Mouse (Mus musculus) heart, postnatal 0 days (tissue): ENCODE measurements at regions not wholly inside any gene's neighbourhood (a gene's known extent, or its start where the extent isn't known, plus 50 kb on each side); places are given as distances from the start of the nearest gene placed in this dataset.

ENCODE experiments used
- ATAC-seq: fragments of 200-750 bp; cut with Nextera tagmentation; 2 replicates; pipeline ENCODE4 v1.8.0; 2017; ENCODE audit warnings: low read depth, moderate number of reproducible peaks, moderate library complexity; ENCODE audit not compliant: insufficient read depth
- DNase-seq: peaks from one replicate; pipeline ENCODE4 v3.0.0-alpha.2; 2016; ENCODE audit warnings: low spot score
- H3K27ac ChIP-seq: fragments of 300-500 bp; sonication (generic); 2 replicates; pipeline ENCODE4 v1.5.1; 2014; ENCODE audit warnings: low read depth, mild to moderate bottlenecking
- H3K27me3 ChIP-seq: fragments of 300-500 bp; sonication (generic); 2 replicates; pipeline ENCODE4 v1.6.1; 2014; ENCODE audit warnings: low read length, mixed read lengths; ENCODE audit not compliant: control insufficient read depth, insufficient read depth
- H3K36me3 ChIP-seq: fragments of 300-500 bp; sonication (generic); replicated peaks from 2 replicates; pipeline ENCODE4 v1.6.1; 2014; ENCODE audit warnings: low read length, mixed read lengths; ENCODE audit not compliant: control insufficient read depth, insufficient read depth
- H3K4me1 ChIP-seq: fragments of 300-500 bp; sonication (generic); 2 replicates; pipeline ENCODE4 v1.6.1; 2014; ENCODE audit warnings: antibody characterized with exemption; ENCODE audit not compliant: control insufficient read depth, insufficient read depth
- H3K4me2 ChIP-seq: fragments of 300-500 bp; sonication (generic); 2 replicates; pipeline ENCODE4 v1.6.1; 2014; ENCODE audit warnings: low read depth, mild to moderate bottlenecking, low read length, moderate library complexity
- H3K4me3 ChIP-seq: fragments of 300-500 bp; sonication (generic); 2 replicates; pipeline ENCODE4 v1.5.1; 2014; ENCODE audit warnings: low read depth, low read length
- H3K9ac ChIP-seq: fragments of 300-500 bp; sonication (generic); replicated peaks from 2 replicates; pipeline ENCODE4 v1.6.1; 2014; ENCODE audit warnings: low read depth, low read length, mixed read lengths
- H3K9me3 ChIP-seq: fragments of 300-500 bp; sonication (generic); replicated peaks from 2 replicates; pipeline ENCODE4 v1.6.1; 2016; ENCODE audit warnings: low read length; ENCODE audit not compliant: control insufficient read depth
- CTCF ChIP-seq: IDR thresholded peaks from 2 replicates; pipeline ENCODE4 v1.5.1; 2016; ENCODE audit warnings: antibody characterized with exemption, control low read depth, low read depth
- EP300 ChIP-seq: IDR thresholded peaks from 2 replicates; pipeline ENCODE4 v1.6.1; 2016; ENCODE audit warnings: antibody characterized with exemption, low read depth
- whole genome bisulfite sequencing: fragments of 180-500 bp; shearing (Covaris S2); extraction: QIAGEN DNeasy Blood & Tissue Kit; methylation state at CpG from one replicate; pipeline ENCODE4 v1.1.7; 2014; 5-methylcytosine and 5-hydroxymethylcytosine counted together

GRCm38 (mm10) chr1:34686539-34686938 is 107.1 kb downstream of the Amer3 start:
- Histone ChIP-seq H3K27me3 (no peaks in the 10 kb centered on the region), H3K4me2 (no peak overlapping the region), H3K4me3 (no peak overlapping the region), H3K27ac (no peak overlapping the region), H3K9ac (no peak overlapping the region), H3K4me1 (no peaks in the 10 kb centered on the region), H3K9me3 (no peaks in the 10 kb centered on the region), H3K36me3 (no peaks in the 10 kb centered on the region)
- TF ChIP-seq CTCF (no peak), EP300 (no peak)
- ATAC-seq (peak; percentile 33; the same call in 1 of the 2 replicates), DNase-seq (no peak)
- WGBS: 18% methylated on average over 2 of the region's 2 CpGs

- WGBS: 63% methylated on average over 4 of the region's 4 CpGs
- Histone ChIP-seq H3K27me3 (no peaks in the 10 kb centered on the region), H3K4me1 (no peaks in the 10 kb centered on the region), H3K36me3 (no peaks in the 10 kb centered on the region), H3K4me3 (no peak overlapping the region), H3K27ac (no peak overlapping the region), H3K9me3 (no peaks in the 10 kb centered on the region), H3K4me2 (no peak overlapping the region), H3K9ac (no peak overlapping the region)
- no peak for ATAC-seq
- TF ChIP-seq EP300: no peak
- no peak for TF ChIP-seq CTCF
- no peak for DNase-seq
Measured at GRCm38 (mm10) chr1:34696533-34696932, 117.1 kb downstream of the Amer3 start.

GRCm38 (mm10) chr1:34700237-34701030 is 121.0 kb downstream of the Amer3 start:
- Histone ChIP-seq H3K4me2 (peak overlapping the region; percentile 43), H3K9ac (no peak overlapping the region), H3K4me1 (no peaks in the 10 kb centered on the region), H3K27me3 (no peaks in the 10 kb centered on the region), H3K4me3 (peak overlapping the region; percentile 12; the same call in 1 of the 2 replicates), H3K36me3 (no peaks in the 10 kb centered on the region), H3K9me3 (no peaks in the 10 kb centered on the region), H3K27ac (no peak overlapping the region)
- 23% methylated on average over 17 of the region's 17 CpGs for WGBS
- DNase-seq (peak; percentile 61), ATAC-seq (peak; percentile 41; the same call in 1 of the 2 replicates)
- TF ChIP-seq CTCF (peak; percentile 66), EP300 (no peak)

GRCm38 (mm10) chr1:34701436-34701835 is 122.0 kb downstream of the Amer3 start:
- H3K4me3 ChIP-seq: no peak overlapping the region
- H3K9ac ChIP-seq: no peak overlapping the region
- DNase-seq: no peak
- H3K36me3 ChIP-seq: no peaks in the 10 kb centered on the region
- H3K4me1 ChIP-seq: no peaks in the 10 kb centered on the region
- no peak overlapping the region for H3K4me2 ChIP-seq
- no peaks in the 10 kb centered on the region for H3K9me3 ChIP-seq
- TF ChIP-seq CTCF (no peak), EP300 (no peak)
- no peak overlapping the region for H3K27ac ChIP-seq
- no peak for ATAC-seq
- H3K27me3 ChIP-seq: no peaks in the 10 kb centered on the region
- WGBS: 76% methylated on average over 7 of the region's 7 CpGs

GRCm38 (mm10) chr1:34709089-34709488 is 129.6 kb downstream of the Amer3 start:
- Histone ChIP-seq H3K9ac (no peak overlapping the region), H3K27ac (no peak overlapping the region), H3K4me2 (no peak overlapping the region), H3K4me1 (no peaks in the 10 kb centered on the region), H3K9me3 (0 out of 2 replicates have a peak, but pooled peaks cover 3% of the 10 kb centered on the region), H3K4me3 (no peak overlapping the region), H3K27me3 (no peaks in the 10 kb centered on the region), H3K36me3 (no peaks in the 10 kb centered on the region)
- no peak for DNase-seq
- ATAC-seq: no peak
- TF ChIP-seq CTCF (no peak), EP300 (no peak)
- 82% methylated on average over 2 of the region's 2 CpGs for WGBS

- ATAC-seq: no peak
Measured at GRCm38 (mm10) chr1:34722674-34723073, 120.2 kb downstream of the Fam168b start.

More at GRCm38 (mm10) chr1:34722674-34723073, 120.2 kb downstream of the Fam168b start:
- 45% methylated on average over 5 of the region's 5 CpGs for WGBS
- no peaks in the 10 kb centered on the region for H3K27me3 ChIP-seq
- no peak for DNase-seq
- no peak overlapping the region for H3K4me3 ChIP-seq
- no peak overlapping the region for H3K9ac ChIP-seq
- no peaks in the 10 kb centered on the region for H3K4me1 ChIP-seq
- no peaks in the 10 kb centered on the region for H3K36me3 ChIP-seq
- no peak overlapping the region for H3K27ac ChIP-seq
- no peaks in the 10 kb centered on the region for H3K9me3 ChIP-seq
- no peak overlapping the region for H3K4me2 ChIP-seq
- TF ChIP-seq CTCF (no peak), EP300 (no peak)
